Mouse (Mus musculus): ENCODE data around the gene Olfr933.

Olfr933 gene

DNA sequence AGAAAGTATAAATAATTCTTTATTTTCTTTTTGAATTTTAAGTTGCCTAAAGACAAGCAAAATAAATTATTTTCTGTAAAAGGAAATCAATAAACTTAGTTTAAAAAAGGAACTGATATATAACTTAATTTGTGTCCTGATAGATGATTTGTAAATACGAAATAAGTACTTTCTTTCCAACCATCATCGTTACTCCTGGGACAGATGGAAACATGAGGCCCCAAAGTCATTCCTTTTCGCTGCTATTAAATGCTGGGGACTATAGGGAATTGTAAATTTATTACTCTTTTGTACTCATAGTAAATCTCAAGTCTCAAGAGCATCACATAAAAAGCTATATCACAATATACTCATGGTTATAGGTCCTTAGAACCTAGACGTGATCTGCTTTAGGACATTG, at the start of gene Olfr933:
Gene Olfr933, plus strand, starts transcription at position 301 of the 400 bp plus-strand sequence.
- DNase-seq: no peak

DNA sequence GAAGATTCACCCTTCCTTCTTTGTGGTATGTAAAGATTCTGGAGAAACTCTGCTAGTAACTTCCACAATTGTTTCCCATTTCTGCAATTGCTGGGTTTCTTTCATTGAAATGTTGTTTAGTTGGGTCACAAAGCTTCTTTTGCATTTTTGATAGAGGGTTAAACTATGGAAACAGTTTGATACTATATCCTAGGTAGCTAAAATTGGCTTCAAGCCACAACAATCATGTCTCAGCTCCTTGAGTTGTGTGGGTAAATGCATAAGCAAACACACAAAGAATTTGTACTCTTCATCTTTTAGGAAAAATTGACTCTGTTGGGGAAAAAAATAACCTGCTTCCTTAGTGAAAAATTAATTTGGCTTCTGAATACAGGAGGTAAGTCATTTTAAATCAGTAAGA, 42.6 kb upstream of the Olfr933 start, which contains the start of gene Olfr930:
Gene Olfr930, plus strand, starts transcription at position 301 of the 400 bp plus-strand sequence.
- no peak for DNase-seq

DNA sequence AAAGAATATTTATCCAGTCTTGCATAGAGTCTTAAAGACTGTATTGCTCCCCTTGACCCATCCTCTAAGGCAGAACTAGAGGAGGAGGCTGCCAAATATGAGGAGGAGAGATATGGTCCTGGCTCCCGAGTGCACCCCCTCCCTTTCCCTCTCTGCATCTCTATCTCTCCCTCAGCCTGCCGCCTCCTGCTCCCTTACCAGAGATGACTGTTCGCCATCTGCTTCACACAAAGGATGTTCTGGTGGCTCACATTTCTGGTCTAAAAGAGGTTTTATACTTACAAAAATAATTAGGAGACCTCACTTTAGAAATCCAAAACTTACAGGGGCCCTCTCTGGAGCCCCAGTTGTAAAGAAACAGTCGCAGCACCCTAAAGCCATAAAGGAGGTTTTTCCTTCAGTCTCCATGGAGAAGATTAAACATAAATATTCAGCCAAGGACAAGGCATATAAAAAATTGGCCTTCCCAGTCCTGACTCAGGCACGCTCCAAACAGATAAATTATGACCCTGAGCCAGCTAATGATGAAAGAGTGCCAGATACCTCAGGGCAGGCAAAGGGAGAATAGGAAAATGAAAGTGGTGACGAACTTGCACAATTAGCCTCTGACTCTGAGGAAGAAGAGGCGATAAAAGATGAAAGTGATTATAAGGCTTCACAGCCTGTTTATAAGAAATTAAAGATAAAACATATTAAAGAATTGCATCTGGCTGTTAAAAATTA, 18.6 kb upstream of the Olfr933 start:
- DNase-seq: no peak

DNA sequence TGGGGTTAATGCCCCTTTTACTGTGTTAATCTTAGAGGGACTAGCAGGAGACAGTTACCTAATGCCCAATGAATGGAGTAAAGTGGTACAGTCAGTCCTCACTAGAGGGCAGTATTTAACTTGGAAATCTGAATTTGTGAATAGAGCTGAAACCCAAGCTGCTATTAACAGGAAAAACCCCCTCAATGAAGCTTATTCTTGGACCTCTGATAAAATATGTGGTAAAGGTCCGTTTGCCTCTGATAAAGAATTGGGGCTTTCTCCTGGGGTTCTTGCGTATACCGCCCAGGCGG, 18.0 kb upstream of the Olfr933 start:
- no peak for DNase-seq

DNA sequence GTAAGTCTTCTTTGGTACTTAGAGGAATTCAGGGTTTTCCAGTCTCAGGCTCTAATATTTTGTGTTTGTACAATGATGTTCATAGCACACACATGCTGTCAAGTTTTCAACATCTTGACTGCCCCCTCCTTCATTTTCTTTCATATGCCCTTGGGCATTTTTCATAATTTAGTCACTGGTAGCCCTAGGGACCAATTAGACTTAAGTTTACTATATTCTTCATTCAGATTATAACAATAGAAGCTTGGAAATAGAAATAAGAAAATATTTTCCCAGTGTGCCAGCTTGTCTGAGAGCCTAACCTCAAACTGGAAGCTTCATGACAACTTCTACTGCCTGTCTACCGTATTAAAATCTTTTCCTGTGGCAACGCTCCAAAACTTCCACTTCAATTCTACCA, 16.1 kb downstream of the Olfr933 start, which contains the start of gene Olfr934:
Gene Olfr934, minus strand, starts transcription at position 101 of the 400 bp plus-strand sequence.
- no peak for DNase-seq

- DNase-seq: no peak
Observed at GRCm38 (mm10) chr9:38999583-38999982, 27.5 kb downstream of the Olfr933 start, which contains the start of gene Olfr935. TSS of gene Olfr935 (minus strand) at chr9:38999683.

GRCm38 (mm10) chr9:39023277-39023676, 51.2 kb downstream of the Olfr933 start, which contains the start of gene Olfr146:
TSS of gene Olfr146 (minus strand) at chr9:39023377.
- no peak for DNase-seq

Data from cerebellum, postnatal 36 days (tissue).